In genomic region chr7:89664197-89664596, GRCm38 (mm10) we compare ENCODE assay signal across 19 mouse cellular contexts. TPM values are rescaled to one million over a fixed set of nuclear protein-coding genes. Genes with fewer than 3 reads are reported as not detected.
A peak's percentile ranks its signal among the peaks of the same experiment; 100 is the strongest.
DNase-seq lines count a peak whose midpoint lies in the region; ATAC-seq and TF ChIP-seq lines count a peak whose summit lies in the region.
"Had no signal": no experiment of that assay in that cellular context is flagged by ENCODE, and none has a peak within 500 bp of the region (broad histone marks: within the 10 kb centered on the region; RNA-seq: fewer than 3 reads in every experiment).

No protein-coding gene starts in this region.

- H3K9ac ChIP-seq in hindbrain, postnatal 0 days (replicated peaks; ENCODE audit: low read length): no peak overlapping the region
- H3K9ac ChIP-seq: embryonic facial prominence, embryonic 13.5 days; forebrain, embryonic 12.5 days; limb, embryonic 15.5 days had no signal

- no peak overlapping the region for H3K4me2 ChIP-seq in hindbrain, postnatal 0 days (ENCODE audit: low read depth, low read length)
- H3K4me2 ChIP-seq: embryonic facial prominence, embryonic 13.5 days; forebrain, embryonic 12.5 days; limb, embryonic 15.5 days; midbrain, embryonic 11.5 days had no signal

- no peak for TF ChIP-seq CTCF in embryonic fibroblast, embryonic 13.5 days (IDR thresholded peaks at IDR 0.05; ENCODE audit: borderline replicate concordance, insufficient read depth, low read length)
- TF ChIP-seq CTCF in hindbrain, postnatal 0 days (IDR thresholded peaks at IDR 0.05; ENCODE audit: low read depth): no peak

- peaks cover 15% of the 10 kb centered on the region for H3K4me1 ChIP-seq in embryonic fibroblast, embryonic 13.5 days (ENCODE audit: control insufficient read depth, insufficient read depth, low read length)
- H3K4me1 ChIP-seq in hindbrain, postnatal 0 days (ENCODE audit: insufficient read depth, low read length): no peaks in the 10 kb centered on the region
- H3K4me1 ChIP-seq: forebrain, embryonic 12.5 days; limb, embryonic 15.5 days had no signal

- H3K4me3 ChIP-seq in embryonic fibroblast, embryonic 13.5 days (ENCODE audit: insufficient read depth, low read length): no peak overlapping the region
- H3K4me3 ChIP-seq in hindbrain, postnatal 0 days (ENCODE audit: low read length): no peak overlapping the region
- H3K4me3 ChIP-seq: embryonic facial prominence, embryonic 13.5 days; forebrain, embryonic 12.5 days; heart, adult 2 months; limb, embryonic 15.5 days had no signal

- no peak for TF ChIP-seq POLR2A in embryonic fibroblast, embryonic 13.5 days (IDR thresholded peaks at IDR 0.05; ENCODE audit: low read depth, low read length)

- peak; percentile 20 for DNase-seq in adrenal gland, postnatal 14 days
- no peak for DNase-seq in adrenal gland, postnatal 10 days
- peak; percentile 35 to 59 for DNase-seq in heart, postnatal 10 days
- DNase-seq in heart, postnatal 36 days: no peak
- DNase-seq in skeletal muscle tissue, adult 2 months (ENCODE audit: low read depth, low spot score): peak; percentile 24
- DNase-seq in hindbrain, postnatal 0 days (ENCODE audit: low spot score): no peak
- DNase-seq in kidney, postnatal 10 days: no peak
- DNase-seq: B cell, adult 2 months; cerebellum, adult 18-20 months; layer of hippocampus, postnatal 36 days; lung, adult 2 months; lung, postnatal 4 days; thymus, postnatal 36 days had no signal

- peak overlapping the region; percentile 53 for H3K27ac ChIP-seq in embryonic fibroblast, embryonic 13.5 days (ENCODE audit: insufficient read depth, low read length)
- no peak overlapping the region for H3K27ac ChIP-seq in hindbrain, postnatal 0 days
- H3K27ac ChIP-seq: embryonic facial prominence, embryonic 13.5 days; forebrain, embryonic 12.5 days; heart, adult 2 months; limb, embryonic 15.5 days had no signal

- no peaks in the 10 kb centered on the region for H3K36me3 ChIP-seq in hindbrain, postnatal 0 days (ENCODE audit: insufficient read depth, low read length)
- H3K36me3 ChIP-seq: embryonic facial prominence, embryonic 13.5 days; forebrain, embryonic 12.5 days; limb, embryonic 15.5 days had no signal

- H3K9me3 ChIP-seq in hindbrain, postnatal 0 days (ENCODE audit: low read length): no peaks in the 10 kb centered on the region
- H3K9me3 ChIP-seq: embryonic facial prominence, embryonic 13.5 days; forebrain, embryonic 12.5 days; limb, embryonic 15.5 days had no signal

- H3K27me3 ChIP-seq in hindbrain, postnatal 0 days (ENCODE audit: insufficient read depth, low read length): no peaks in the 10 kb centered on the region
- H3K27me3 ChIP-seq: embryonic facial prominence, embryonic 13.5 days; forebrain, embryonic 12.5 days; limb, embryonic 15.5 days had no signal

- intact Hi-C loops in heart, postnatal 10 days (cut with DNase I): no loop called here
- intact Hi-C loops in heart, postnatal 36 days (cut with DNase I): no loop called here

- 85% methylated on average over 5 of the region's 5 CpGs for WGBS in hindbrain, postnatal 0 days

- ATAC-seq in hindbrain, postnatal 0 days: no peak

RNA-seq across cellular contexts. Expression of gene Me3, which starts 32.0 kb away (rescaled TPM):
- 36.0 and 39.2 TPM in 2 replicates for total RNA-seq in adrenal gland, postnatal 14 days (2021)
- 10 to 100 TPM; 22.6 to 32.4 TPM for total RNA-seq in adrenal gland, postnatal 10 days (2021)
- total RNA-seq in heart, postnatal 10 days (2021): 100 to 1,000 TPM; 105 to 114 TPM
- 100 to 1,000 TPM; 138 TPM for total RNA-seq in heart, postnatal 36 days (2021)
- polyA plus RNA-seq in embryonic fibroblast, embryonic 13.5 days (2011; ENCODE audit: insufficient read length, low read depth, missing spikeins): 4.3 and 4.7 TPM in 2 replicates
- 23.6 and 38.1 TPM in 2 replicates for total RNA-seq in hindbrain, postnatal 0 days (2014; rRNA removed)
- 28.0 and 30.1 TPM in 2 replicates for polyA plus RNA-seq in hindbrain, postnatal 0 days (2015; fragmentation: Nextera tagmentation; extraction: Ambion mirVana)

Comparison
In these comparisons a context has a peak if more than half of its experiments do, and no peak if none do; other contexts are left out.
1. DNase-seq: peak in adrenal gland, postnatal 14 days (single experiment), heart, postnatal 10 days (2 of 2) and skeletal muscle tissue, adult 2 months (single experiment); none in adrenal gland, postnatal 10 days (single experiment), heart, postnatal 36 days (0 of 2), hindbrain, postnatal 0 days (single experiment) and kidney, postnatal 10 days (single experiment).